Mouse (Mus musculus) 3T3-L1 (cell line): Measurements from ENCODE around the gene 3110082J24Rik.
A peak's percentile ranks its signal among the peaks of the same experiment; 100 is the strongest.

ENCODE experiments used
- DNase-seq: peaks from one replicate; pipeline ENCODE4 v3.0.0-alpha.2; 2015; ENCODE audit warnings: low read depth, low spot score

3110082J24Rik gene

GRCm38 (mm10) chr5:30118018-30118417, 12.1 kb upstream of the 3110082J24Rik start:
- DNase-seq: no peak

GRCm38 (mm10) chr5:30115718-30116117, 9.8 kb upstream of the 3110082J24Rik start:
- DNase-seq: no peak

- no peak for DNase-seq
Measured at GRCm38 (mm10) chr5:30114761-30115140, 8.9 kb upstream of the 3110082J24Rik start.

GRCm38 (mm10) chr5:30113881-30114760, 8.2 kb upstream of the 3110082J24Rik start:
- DNase-seq: no peak

- no peak for DNase-seq
Measured at GRCm38 (mm10) chr5:30112533-30113068, 6.7 kb upstream of the 3110082J24Rik start.

GRCm38 (mm10) chr5:30111771-30112170, 5.9 kb upstream of the 3110082J24Rik start:
- DNase-seq: no peak

- no peak for DNase-seq
Measured at GRCm38 (mm10) chr5:30111126-30111525, 5.2 kb upstream of the 3110082J24Rik start.

GRCm38 (mm10) chr5:30110371-30111060, 4.6 kb upstream of the 3110082J24Rik start:
- no peak for DNase-seq

- no peak for DNase-seq
Measured at GRCm38 (mm10) chr5:30109899-30110298, 4.0 kb upstream of the 3110082J24Rik start.

GRCm38 (mm10) chr5:30108233-30108632, 2.3 kb upstream of the 3110082J24Rik start:
- DNase-seq: no peak

- DNase-seq: no peak
Measured at GRCm38 (mm10) chr5:30107611-30108041, 1.7 kb upstream of the 3110082J24Rik start.

- no peak for DNase-seq
Measured at GRCm38 (mm10) chr5:30107186-30107585, 1.3 kb upstream of the 3110082J24Rik start.

GRCm38 (mm10) chr5:30106756-30107155, 870 bp upstream of the 3110082J24Rik start:
- no peak for DNase-seq

- peak; percentile 65 for DNase-seq
Measured at GRCm38 (mm10) chr5:30104841-30105667, 832 bp downstream of the 3110082J24Rik start, which contains the start of gene Garem2. Gene Garem2 (plus strand): TSS chr5:30105161.

- DNase-seq: peak; percentile 79
Measured at GRCm38 (mm10) chr5:30104339-30104738, 1.5 kb downstream of the 3110082J24Rik start.

GRCm38 (mm10) chr5:30103340-30103739, 2.5 kb downstream of the 3110082J24Rik start:
- DNase-seq: no peak

GRCm38 (mm10) chr5:30098260-30098659, 7.6 kb downstream of the 3110082J24Rik start:
- no peak for DNase-seq

GRCm38 (mm10) chr5:30095731-30096130, 10.2 kb downstream of the 3110082J24Rik start:
- no peak for DNase-seq

- no peak for DNase-seq
Measured at GRCm38 (mm10) chr5:30094399-30094798, 11.5 kb downstream of the 3110082J24Rik start.

- DNase-seq: no peak
Measured at GRCm38 (mm10) chr5:30092701-30093100, 13.2 kb downstream of the 3110082J24Rik start.
